Mouse (Mus musculus) retina, postnatal 7 days (tissue): ENCODE data around the gene Psmb5.
"Not testable (repeated sequence)": the region's sequence is repeated elsewhere in the genome, so short reads cannot be mapped to it uniquely, and the experiment has no call there.

Experiments
- DNase-seq: peaks from one replicate; pipeline ENCODE4 v3.0.0-alpha.2; 2012; ENCODE audit warnings: low read depth, low spot score

Gene Psmb5

GRCm38 (mm10) chr14:54630583-54631239, 12.9 kb upstream of the Psmb5 start:
- no peak for DNase-seq

DNA sequence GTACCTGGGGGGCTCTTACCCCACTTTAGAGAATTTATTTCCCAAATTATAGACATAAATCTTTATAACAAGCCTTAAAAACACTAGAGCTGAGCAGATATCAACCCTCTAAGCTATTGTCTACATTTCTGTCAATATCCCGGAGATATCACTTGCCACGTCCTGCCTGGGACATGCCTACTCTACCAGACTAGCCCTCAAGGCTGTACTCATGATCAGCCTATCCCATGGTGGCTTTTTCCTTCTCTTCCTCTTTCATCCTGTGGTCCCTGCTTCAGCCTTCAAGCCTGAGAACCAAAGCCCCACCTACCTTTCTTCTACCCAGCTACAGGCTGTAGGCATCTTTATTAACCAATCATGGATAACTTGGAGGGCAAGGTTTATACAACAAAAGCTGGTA, 12.0 kb upstream of the Psmb5 start:
- DNase-seq: no peak

DNA sequence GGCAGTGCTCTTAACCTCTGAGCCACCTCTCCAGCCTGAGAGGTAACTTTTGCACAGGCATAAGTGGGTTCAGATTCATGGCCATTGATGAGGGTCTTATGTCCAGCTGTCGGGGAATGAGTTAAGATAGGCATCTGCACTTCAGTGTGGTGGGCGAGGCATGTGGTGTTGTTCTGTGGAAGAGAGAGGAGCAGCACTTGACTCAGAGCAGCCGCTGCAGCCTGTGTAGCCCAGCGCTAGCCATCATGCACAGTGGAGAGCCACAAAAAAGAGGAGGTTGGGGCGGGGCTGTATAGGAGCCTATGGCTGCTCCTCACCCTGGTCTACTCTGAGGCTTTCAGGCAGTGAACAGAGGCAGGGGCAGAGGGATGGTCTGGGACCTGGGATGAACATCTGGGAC, 10.3 kb upstream of the Psmb5 start:
- DNase-seq: no peak

DNA sequence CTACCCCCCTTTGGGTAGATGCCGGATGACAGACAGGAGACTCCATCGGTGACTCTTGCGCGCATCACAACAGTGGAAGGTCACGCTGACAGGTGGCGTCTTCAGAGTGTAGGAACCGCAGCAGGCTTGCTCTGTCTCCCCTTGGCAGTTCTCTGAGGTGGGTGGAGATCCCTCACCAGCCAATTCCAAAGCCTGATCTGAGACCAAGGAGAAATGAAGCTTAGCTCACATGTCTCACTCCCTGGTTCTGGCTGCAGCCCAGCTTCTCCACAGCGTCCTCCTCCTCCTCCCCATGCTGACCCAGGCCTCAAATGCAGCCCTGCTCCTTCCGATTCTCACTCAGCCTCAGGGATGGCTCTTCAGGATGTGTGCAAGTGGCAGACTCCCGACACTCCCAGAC, 7.2 kb upstream of the Psmb5 start:
- DNase-seq: no peak

GRCm38 (mm10) chr14:54623334-54623733, 5.5 kb upstream of the Psmb5 start:
- DNase-seq: no peak

DNA sequence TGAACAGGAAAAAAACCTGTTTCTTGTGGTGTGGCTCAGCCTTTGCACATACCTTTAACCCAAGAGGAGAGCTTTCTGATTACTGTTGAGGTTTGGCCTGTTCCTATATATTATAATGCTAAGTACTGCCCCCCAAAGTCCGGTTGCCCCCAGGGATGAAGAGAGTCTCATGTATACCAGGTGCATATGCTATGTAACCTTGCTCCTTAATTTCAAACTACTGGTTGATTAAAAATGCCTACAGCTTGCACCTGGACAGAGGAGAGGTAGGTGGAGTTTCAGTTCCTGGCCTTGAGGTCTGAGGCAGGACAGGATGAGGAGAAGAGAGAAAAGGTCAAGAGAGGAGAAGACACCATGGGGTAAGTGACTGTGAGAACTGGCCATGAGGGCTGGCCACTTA, 3.3 kb upstream of the Psmb5 start, which contains the start of gene Psmb11:
TSS of gene Psmb11 (plus strand) at position 301 of the 400 bp plus-strand sequence.
- no peak for DNase-seq

- no peak for DNase-seq
Observed at GRCm38 (mm10) chr14:54617152-54617896, 498 bp downstream of the Psmb5 start.

DNA sequence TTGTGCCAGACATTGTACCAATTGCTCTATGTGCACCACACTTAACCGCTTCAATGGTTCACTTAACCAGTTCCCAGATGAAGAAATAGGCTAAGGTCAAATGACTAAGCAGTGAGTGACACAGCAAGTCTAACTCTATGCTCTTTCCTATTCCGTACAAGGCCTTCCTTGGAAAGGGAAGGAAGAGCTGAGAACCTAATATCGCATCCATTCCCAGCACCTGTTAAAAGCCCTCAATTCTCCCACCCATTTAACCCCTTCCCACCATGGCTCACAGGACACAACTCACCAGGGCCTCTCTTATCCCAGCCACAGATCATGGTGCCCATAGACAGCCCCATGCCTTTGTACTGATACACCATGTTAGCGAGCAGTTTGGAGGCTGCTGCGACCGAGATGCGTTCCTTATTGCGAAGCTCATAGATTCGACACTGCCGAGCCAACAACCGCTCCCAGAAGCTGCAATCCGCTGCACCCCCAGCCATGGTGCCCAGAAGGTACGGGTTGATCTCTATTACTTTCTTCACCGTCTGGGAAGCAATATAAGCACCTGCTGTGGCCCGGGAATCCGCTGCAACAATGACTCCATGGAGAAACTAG, 1.5 kb downstream of the Psmb5 start:
- DNase-seq: no peak

DNA sequence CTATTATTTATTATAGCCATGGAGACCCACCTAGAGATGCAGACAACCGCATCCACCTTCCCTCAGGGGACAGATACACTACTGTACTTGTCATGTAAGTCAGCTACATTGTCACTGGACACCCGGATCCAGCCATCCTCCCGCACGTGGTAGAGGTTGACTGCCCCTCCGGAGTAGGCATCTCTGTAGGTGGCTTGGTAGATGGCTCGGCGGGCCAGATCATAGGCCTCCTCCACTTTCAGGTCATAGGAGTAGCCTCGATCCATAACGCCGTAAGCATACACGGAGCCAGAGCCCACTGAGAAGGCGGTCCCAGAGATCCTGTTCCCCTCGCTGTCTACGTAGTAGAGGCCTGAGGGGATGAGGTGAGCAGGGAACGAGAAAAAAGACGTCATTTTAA, 3.7 kb downstream of the Psmb5 start:
- DNase-seq: not testable (repeated sequence)

GRCm38 (mm10) chr14:54610648-54611047, 7.2 kb downstream of the Psmb5 start:
- DNase-seq: no peak

GRCm38 (mm10) chr14:54609962-54610361, 7.9 kb downstream of the Psmb5 start:
- DNase-seq: no peak

- no peak for DNase-seq
Observed at GRCm38 (mm10) chr14:54609245-54609644, 8.6 kb downstream of the Psmb5 start.

DNA sequence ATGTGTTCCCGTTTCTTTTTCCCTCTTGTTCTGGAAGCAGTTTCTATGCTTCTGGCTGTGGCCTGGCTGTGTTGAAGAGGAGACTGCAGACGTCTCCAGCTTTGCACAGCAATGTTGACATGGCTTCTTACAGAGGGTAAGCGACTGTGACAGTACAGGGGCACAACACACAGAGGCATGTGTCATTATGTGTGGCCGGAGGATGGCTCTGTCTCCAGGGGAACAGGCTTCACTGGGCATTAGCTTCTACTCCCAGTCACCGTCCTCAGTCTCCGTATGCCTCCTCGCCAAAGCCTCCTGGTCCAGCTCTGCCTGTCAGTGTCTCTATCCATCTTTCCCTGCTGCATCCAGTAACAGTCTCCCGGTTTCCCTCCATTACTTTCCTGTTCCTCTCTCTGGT, 10.6 kb downstream of the Psmb5 start:
- DNase-seq: no peak

- peak; percentile 57 for DNase-seq
Observed at GRCm38 (mm10) chr14:54605752-54606321, 12.0 kb downstream of the Psmb5 start, which contains the start of gene 4931414P19Rik. 4931414P19Rik (minus strand) TSS chr14:54605993.

- no peak for DNase-seq
Observed at GRCm38 (mm10) chr14:54603686-54604085, 14.1 kb downstream of the Psmb5 start.

GRCm38 (mm10) chr14:54603038-54603654, 14.7 kb downstream of the Psmb5 start:
- DNase-seq: peak; percentile 92

DNA sequence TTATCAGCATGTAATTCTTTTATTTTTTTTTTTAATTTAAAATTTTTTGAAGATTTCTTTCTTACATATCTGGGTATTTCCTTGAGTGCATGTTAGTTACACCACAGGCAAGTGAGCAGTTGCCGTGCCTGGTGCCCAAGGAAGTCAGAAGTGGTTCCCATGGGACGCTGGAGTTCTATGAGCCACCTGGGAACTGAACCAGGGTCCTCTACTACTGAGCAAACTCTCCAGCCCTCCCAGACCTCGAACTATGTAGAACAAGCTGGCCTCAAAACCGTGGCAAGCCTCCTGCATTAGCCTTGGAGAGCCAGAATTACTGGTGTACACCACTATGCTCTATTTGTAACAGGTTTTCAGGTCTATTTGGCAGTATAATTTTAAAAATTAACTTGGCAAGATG, 15.2 kb downstream of the Psmb5 start:
- DNase-seq: no peak

DNA sequence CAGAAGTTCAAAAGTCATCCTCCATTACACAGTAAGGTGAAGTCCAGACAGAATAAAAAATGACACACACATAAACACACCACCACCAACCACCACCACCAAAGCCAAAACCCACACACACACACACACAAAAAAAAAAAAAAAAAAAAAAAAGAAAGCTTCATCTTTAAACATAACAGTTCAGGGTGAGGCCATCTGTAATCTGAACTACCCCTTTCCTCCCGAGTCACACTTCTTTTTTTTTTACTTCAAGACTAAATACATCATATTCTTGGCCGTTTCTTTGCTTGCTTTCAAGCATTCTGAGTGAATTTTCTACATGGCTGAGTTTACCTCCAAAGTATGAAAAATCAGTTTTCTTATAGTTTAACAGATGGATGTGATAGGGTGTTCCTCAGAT, 16.2 kb downstream of the Psmb5 start:
- DNase-seq: no peak

DNA sequence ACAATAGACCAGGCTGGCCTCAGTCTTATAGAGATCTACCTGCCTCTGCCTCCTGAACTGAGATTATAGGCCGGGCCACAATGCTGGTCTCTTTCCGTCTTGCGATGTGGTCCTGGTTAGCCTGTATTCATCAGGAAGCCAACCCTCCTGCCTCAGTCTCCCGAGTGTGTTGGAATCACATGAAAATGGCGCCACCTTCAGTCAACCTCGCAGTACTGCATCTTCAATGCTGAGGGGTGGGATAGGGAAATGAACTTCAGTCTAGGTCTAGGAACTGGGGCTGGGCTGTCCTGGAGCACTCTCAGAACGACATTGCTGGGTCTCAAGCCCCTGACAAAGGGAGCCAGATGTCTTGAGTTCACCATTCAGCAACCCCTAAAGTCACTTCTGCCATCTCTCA, 20.7 kb downstream of the Psmb5 start:
- no peak for DNase-seq

- DNase-seq: no peak
Observed at GRCm38 (mm10) chr14:54594631-54595414, 23.0 kb downstream of the Psmb5 start.

DNA sequence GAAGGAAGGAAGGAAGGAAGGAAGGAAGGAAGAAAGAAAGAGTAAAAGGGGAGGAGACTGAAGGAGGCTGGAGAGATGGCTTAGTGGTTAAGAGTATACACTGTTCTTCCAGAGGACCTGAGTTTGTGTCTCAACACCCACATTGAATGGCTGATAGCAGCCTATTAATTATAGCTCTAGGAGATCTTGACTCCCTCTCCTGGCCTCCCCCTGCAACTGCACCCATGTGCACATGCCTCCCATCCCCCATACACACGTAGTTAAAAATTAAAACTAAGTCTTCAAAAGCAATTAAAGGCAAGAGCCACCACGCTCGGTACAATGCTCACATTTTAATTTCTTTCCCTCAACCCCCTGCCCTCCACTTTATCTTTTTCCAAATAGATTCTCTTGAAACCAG, 23.8 kb downstream of the Psmb5 start:
- DNase-seq: no peak
